Mouse (Mus musculus) spleen, postnatal 14 days (tissue): Measurements from ENCODE around the gene 1110008P14Rik.
A peak's percentile ranks its signal among the peaks of the same experiment; 100 is the strongest.

ENCODE experiments used
- DNase-seq, 2 experiments: peaks; one replicate each; pipeline ENCODE4 v3.0.0; 2021 to 2022; ENCODE audit warnings: low spot score in 2 of 2

The 1110008P14Rik gene

DNA sequence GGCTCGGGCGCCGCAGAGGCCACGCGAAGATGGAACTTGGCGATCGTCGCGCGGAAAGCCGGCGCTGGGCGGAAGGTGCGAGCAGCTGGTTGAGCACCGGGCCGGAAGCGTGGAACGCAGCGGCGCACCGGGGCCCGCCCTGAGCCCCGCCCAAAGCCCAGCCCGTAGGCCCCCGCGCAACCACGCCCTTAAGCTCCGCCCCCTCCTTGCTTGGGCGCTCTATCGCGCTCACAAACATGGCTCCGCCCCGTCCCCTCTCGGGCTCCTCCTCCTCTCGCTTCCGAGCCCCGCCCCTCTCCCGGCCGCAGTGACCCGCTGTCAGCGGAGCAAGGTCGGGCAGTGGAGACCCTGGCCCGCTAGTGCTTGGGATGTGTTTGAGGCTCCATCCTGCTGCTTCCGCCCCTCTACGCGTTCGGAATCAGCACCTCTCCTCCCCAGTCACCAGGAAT lies at the start of gene 1110008P14Rik:
TSS of gene 1110008P14Rik (minus strand) at position 164 of the 449 bp plus-strand sequence.
- DNase-seq: peak; percentile 96 to 97

GRCm38 (mm10) chr2:32430701-32431676 lies 49.3 kb upstream of the 1110008P14Rik start:
- DNase-seq: no peak

GRCm38 (mm10) chr2:32429215-32429891 lies 47.6 kb upstream of the 1110008P14Rik start:
- no peak for DNase-seq

- DNase-seq: no peak
Observed at GRCm38 (mm10) chr2:32428262-32428722, 46.6 kb upstream of the 1110008P14Rik start.

DNA sequence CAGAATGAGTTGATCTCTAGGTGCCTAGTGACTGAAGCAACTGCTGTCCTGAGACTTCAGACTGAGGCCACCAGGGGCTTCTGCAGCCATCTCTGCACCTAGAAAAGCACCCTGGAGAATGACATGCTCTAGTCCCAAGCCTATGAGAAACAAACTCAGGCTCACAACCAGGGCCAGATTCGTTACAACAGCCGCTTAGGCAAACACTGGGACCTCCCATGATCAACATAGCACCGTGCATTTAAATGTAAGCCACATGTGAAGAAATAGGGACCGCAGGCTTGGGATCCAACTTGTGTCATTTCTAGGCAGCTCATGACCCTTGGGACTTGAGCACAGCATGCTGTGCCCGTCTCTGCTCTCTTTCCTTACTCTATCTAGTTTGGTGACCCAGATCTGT lies 46.0 kb upstream of the 1110008P14Rik start:
- no peak for DNase-seq

DNA sequence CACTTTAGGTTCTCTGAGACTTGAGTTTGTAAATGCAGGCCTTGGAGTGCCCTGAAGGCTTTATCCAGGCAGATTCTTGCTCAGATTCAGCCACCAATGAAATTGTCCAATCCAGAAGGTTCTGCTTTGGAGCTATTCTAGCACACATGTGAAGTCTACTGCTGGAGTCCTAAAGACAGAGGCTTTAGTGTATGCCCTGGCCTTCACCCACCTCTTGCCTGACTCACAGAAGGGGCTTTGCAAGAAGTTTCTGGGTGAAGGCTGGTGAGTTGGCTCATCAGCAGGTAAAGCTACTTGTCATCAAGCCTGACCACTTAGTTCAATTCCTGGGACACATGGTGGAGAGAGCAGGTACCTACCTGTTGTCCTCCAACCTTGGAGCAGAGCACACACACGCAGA lies 44.4 kb upstream of the 1110008P14Rik start:
- no peak for DNase-seq

GRCm38 (mm10) chr2:32425568-32425967 lies 43.8 kb upstream of the 1110008P14Rik start:
- DNase-seq: no peak

DNA sequence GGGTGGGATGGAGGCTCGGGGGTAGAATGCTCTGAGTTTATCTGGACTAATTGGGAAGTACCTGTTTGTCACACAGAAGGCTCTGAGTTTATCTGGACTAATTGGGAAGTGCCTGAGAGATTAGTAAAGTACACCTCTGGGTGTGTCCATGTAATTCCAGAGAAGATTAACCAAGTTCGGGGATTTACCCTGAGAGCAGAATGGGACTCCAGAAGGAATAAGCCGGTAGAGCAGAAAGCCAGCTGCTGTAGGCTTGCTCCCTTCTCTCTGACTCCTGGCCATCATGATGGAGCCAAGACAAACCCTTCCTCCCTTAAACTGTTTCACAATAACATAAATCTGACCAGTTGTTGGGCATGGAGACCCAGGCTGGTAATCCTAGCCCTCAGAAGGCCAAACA lies 43.1 kb upstream of the 1110008P14Rik start:
- no peak for DNase-seq

- no peak for DNase-seq
Observed at GRCm38 (mm10) chr2:32423481-32424331, 42.0 kb upstream of the 1110008P14Rik start.

DNA sequence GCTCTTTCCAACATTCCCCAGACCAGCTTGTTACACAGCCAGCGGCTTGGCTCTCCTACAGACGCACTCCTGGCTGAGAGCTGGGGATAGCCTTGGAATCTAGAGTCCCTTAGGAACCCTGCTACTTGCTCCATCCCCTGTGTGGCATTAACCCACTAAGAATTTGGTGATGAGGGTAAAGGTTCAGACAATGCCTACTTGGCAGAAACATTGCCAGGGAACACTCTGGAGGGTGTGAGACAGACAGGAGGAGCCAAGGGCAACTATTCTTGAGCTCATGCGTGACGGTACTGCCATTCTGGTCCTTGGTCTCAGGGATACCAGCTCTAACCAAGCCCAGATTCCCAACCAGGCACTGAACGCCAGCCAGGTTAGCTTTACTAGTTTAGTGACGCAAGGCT lies 40.1 kb upstream of the 1110008P14Rik start:
- DNase-seq: no peak

- DNase-seq: no peak
Observed at GRCm38 (mm10) chr2:32420647-32421046, 38.9 kb upstream of the 1110008P14Rik start.

DNA sequence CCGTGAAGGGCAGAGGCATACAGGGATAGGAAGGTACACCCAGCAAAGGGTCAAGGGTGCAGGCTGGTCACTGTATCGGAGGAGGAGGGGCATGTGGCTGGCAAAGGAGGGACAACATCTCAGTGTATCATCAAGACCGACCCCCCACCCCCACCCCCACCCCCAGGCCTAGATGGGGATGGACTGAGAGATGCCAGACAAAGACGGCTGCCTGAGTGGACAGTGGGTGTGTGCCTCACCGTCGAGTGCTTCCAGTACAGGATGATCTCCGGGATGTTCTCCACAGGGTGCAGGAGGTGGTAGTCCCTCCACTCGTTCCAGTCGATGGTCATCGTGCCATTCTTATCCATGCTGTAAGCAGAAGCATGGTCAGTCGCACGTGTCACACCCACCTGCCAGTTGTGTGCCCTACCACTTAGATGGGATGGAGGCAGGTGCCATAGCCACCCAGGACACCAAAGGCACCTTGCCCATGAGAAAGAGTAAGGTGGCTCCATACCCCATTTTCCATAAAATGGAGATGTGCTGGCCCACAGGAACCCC lies 38.4 kb upstream of the 1110008P14Rik start:
- DNase-seq: no peak

DNA sequence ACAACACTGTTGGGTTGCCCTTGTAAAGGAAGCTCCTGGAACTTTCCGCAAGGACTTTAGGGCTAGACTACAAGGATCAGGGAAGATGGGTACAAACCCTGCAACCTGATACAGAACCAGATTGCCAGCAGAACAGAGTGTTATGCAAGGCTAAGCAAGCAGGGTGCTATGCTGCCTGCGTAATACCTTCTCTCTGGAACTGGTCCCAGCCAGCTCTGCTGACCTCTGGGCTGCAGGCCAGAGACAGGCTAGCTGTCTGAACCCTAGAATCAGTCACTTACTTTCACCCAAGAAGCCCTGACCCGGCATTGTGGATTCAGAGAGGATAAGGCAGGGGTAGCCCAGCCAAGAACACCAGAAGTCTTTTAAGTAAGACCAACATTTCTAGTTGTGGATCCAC lies 37.6 kb upstream of the 1110008P14Rik start:
- DNase-seq: no peak

- no peak for DNase-seq
Observed at GRCm38 (mm10) chr2:32418430-32419151, 36.9 kb upstream of the 1110008P14Rik start.

- DNase-seq: no peak
Observed at GRCm38 (mm10) chr2:32417486-32417885, 35.7 kb upstream of the 1110008P14Rik start.

DNA sequence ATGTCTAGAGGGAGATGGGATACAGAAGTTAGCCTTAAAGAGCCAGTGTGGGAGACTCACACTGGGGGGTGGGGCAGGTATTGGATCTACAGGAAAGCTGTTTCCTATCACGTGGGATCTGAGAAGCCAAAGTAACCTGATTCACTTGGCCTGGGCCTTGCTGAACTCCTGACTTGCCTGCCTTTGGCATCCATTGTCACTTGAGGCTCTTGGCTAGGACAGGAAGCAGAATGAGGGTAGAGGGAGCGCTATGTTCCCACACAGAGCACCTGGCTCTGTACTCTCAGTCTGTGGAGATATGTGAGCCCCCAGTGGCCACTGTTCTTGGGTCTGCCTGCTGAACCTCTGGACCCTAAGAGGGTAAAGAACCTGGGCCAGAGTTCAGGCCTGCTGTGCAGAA lies 34.8 kb upstream of the 1110008P14Rik start:
- DNase-seq: no peak

DNA sequence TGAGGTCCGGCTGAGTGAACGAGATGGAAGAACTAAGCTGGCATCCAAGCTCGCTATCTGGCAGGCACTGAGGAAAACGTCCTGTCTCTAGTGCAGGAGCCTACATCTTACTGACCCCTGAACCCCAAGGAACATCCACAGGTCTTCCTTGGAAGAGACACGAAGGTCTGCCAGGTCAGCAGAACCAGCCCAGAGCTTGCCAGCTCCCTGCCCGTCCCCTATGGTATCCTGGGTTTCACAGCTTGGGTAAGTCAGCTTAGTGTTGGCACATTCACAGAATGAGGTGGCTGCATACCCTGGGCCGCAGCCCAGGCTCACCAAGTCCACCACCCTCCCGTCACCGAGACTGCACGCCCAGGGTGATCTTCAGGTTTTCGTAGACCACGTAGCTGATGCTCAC lies 34.1 kb upstream of the 1110008P14Rik start:
- no peak for DNase-seq

DNA sequence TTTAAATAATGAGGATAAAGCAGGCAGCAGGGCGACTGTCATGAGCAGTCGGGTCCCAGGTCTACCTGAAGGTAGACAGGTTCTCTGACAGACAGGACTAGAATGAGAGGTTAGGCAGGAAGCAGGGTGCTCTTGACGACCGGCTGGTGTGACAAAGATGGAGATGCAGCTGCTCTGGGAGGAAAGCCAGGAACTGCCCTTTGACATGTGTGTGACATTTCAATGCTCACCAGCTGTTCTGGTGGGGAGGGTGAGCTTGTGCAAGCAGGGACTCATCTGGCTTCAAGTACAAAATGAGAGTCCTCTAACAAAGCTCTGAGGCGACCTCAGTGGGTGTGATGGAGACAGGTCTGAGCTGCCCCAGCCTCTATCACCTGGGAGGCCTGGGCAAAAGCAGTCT lies 32.2 kb upstream of the 1110008P14Rik start:
- no peak for DNase-seq

- DNase-seq: no peak
Observed at GRCm38 (mm10) chr2:32412742-32413531, 31.2 kb upstream of the 1110008P14Rik start.

GRCm38 (mm10) chr2:32411407-32411806 lies 29.7 kb upstream of the 1110008P14Rik start:
- DNase-seq: no peak
